Mouse (Mus musculus) forebrain, embryonic 16.5 days (tissue): ENCODE results near the gene Slc51a. TPM values are rescaled to one million over a fixed set of nuclear protein-coding genes. Genes with fewer than 3 reads are reported as not detected.
"Not testable (repeated sequence)": the region's sequence is repeated elsewhere in the genome, so short reads cannot be mapped to it uniquely, and the experiment has no call there.

Experiments
- ATAC-seq: fragments of 200-750 bp; cut with Nextera tagmentation; 2 replicates; pipeline ENCODE4 v1.8.0; 2017; ENCODE audit warnings: mild to moderate bottlenecking, moderate library complexity
- H3K27ac ChIP-seq: fragments of 300-500 bp; sonication (generic); 2 replicates; pipeline ENCODE4 v1.5.1; 2014; ENCODE audit warnings: low read length, control low read depth
- H3K27me3 ChIP-seq: fragments of 300-500 bp; sonication (generic); replicated peaks from 2 replicates; pipeline ENCODE4 v1.6.1; 2014; ENCODE audit warnings: low read length; ENCODE audit not compliant: control insufficient read depth, insufficient read depth
- H3K36me3 ChIP-seq: fragments of 300-500 bp; sonication (generic); 2 replicates; pipeline ENCODE4 v1.6.1; 2014; ENCODE audit not compliant: control insufficient read depth, insufficient read depth
- H3K4me1 ChIP-seq: fragments of 300-500 bp; sonication (generic); replicated peaks from 2 replicates; pipeline ENCODE4 v1.6.1; 2014; ENCODE audit warnings: low read length; ENCODE audit not compliant: control insufficient read depth, insufficient read depth
- H3K4me2 ChIP-seq: fragments of 300-500 bp; sonication (generic); 2 replicates; pipeline ENCODE4 v1.6.1; 2014; ENCODE audit warnings: mild to moderate bottlenecking, low read length, control low read depth
- H3K4me3 ChIP-seq: fragments of 300-500 bp; sonication (generic); replicated peaks from 2 replicates; pipeline ENCODE4 v1.5.1; 2014; ENCODE audit warnings: mild to moderate bottlenecking, low read length, control low read depth
- H3K9ac ChIP-seq: fragments of 300-500 bp; sonication (generic); replicated peaks from 2 replicates; pipeline ENCODE4 v1.6.1; 2014; ENCODE audit warnings: low read depth, low read length, control low read depth
- H3K9me3 ChIP-seq: fragments of 300-500 bp; sonication (generic); 2 replicates; pipeline ENCODE4 v1.6.1; 2016; ENCODE audit warnings: low read length; ENCODE audit not compliant: control insufficient read depth
- WGBS: fragments of 180-500 bp; shearing (Covaris S2); extraction: QIAGEN DNeasy Blood & Tissue Kit; methylation state at CpG from one replicate; pipeline ENCODE4 v1.1.7; 2014; 5-methylcytosine and 5-hydroxymethylcytosine counted together
- polyA plus RNA-seq: library from polyadenylated mRNA; unstranded; fragments of >200 nt; fragmentation: Nextera tagmentation; extraction: Ambion mirVana; gene quantifications from 2 replicates; pipeline ENCODE4 v1.2.1, GENCODE M21; 2015

The Slc51a gene
- polyA plus RNA-seq, 1 experiment from 2014 or later = 0.09 TPM

GRCm38 (mm10) chr16:32502621-32503335, 15.1 kb upstream of the Slc51a start:
- no peak overlapping the region for H3K4me2 ChIP-seq
- WGBS = 92% methylated on average over 12 of the region's 12 CpGs
- no peaks in the 10 kb centered on the region; the same call in 1 of the 2 replicates for H3K27me3 ChIP-seq
- peaks cover 6% of the 10 kb centered on the region for H3K4me1 ChIP-seq
- ATAC-seq = no peak
- no peaks in the 10 kb centered on the region for H3K9me3 ChIP-seq
- H3K36me3 ChIP-seq = no peaks in the 10 kb centered on the region
- no peak overlapping the region for H3K27ac ChIP-seq
- no peak overlapping the region for H3K9ac ChIP-seq
- no peak overlapping the region for H3K4me3 ChIP-seq

GRCm38 (mm10) chr16:32501459-32501858, 13.8 kb upstream of the Slc51a start:
- Histone ChIP-seq H3K9ac (no peak overlapping the region), H3K27ac (no peak overlapping the region), H3K36me3 (no peaks in the 10 kb centered on the region), H3K4me1 (peaks cover 6% of the 10 kb centered on the region), H3K4me2 (no peak overlapping the region), H3K4me3 (no peak overlapping the region), H3K27me3 (no peaks in the 10 kb centered on the region; the same call in 1 of the 2 replicates), H3K9me3 (no peaks in the 10 kb centered on the region)
- ATAC-seq = no peak
- WGBS = 53% methylated on average over 7 of the region's 7 CpGs

- no peaks in the 10 kb centered on the region for H3K9me3 ChIP-seq
- peak; percentile 95 for ATAC-seq
- 8% methylated on average over 22 of the region's 22 CpGs for WGBS
Measured at GRCm38 (mm10) chr16:32499430-32500037, 11.9 kb upstream of the Slc51a start.

GRCm38 (mm10) chr16:32498996-32499395, 11.3 kb upstream of the Slc51a start:
- no peak for ATAC-seq
- Histone ChIP-seq H3K4me1 (peaks cover 6% of the 10 kb centered on the region), H3K9ac (no peak overlapping the region; the same call in 1 of the 2 replicates), H3K27ac (no peak overlapping the region), H3K4me2 (no peak overlapping the region; the same call in 1 of the 2 replicates), H3K9me3 (no peaks in the 10 kb centered on the region), H3K36me3 (no peaks in the 10 kb centered on the region), H3K4me3 (no peak overlapping the region), H3K27me3 (no peaks in the 10 kb centered on the region; the same call in 1 of the 2 replicates)
- 74% methylated on average over 13 of the region's 13 CpGs for WGBS

More at GRCm38 (mm10) chr16:32499430-32500037, 11.9 kb upstream of the Slc51a start:
- peak overlapping the region; percentile 63 for H3K9ac ChIP-seq
- no peaks in the 10 kb centered on the region for H3K36me3 ChIP-seq
- H3K27me3 ChIP-seq = no peaks in the 10 kb centered on the region; the same call in 1 of the 2 replicates
- H3K27ac ChIP-seq = peak overlapping the region; percentile 16; the same call in 1 of the 2 replicates
- H3K4me1 ChIP-seq = peaks cover 6% of the 10 kb centered on the region
- peak overlapping the region; percentile 37 for H3K4me3 ChIP-seq
- H3K4me2 ChIP-seq = peak overlapping the region; percentile 54

- Histone ChIP-seq H3K27me3 (no peaks in the 10 kb centered on the region; the same call in 1 of the 2 replicates), H3K4me2 (no peak within 1 kb of the TSS), H3K4me1 (peaks cover 6% of the 10 kb centered on the region), H3K9me3 (no peaks in the 10 kb centered on the region), H3K36me3 (no peaks in the 10 kb centered on the region), H3K9ac (no peak within 1 kb of the TSS), H3K4me3 (no peak within 1 kb of the TSS), H3K27ac (no peak within 1 kb of the TSS)
- no peak for ATAC-seq
- WGBS = 78% methylated on average over 3 of the region's 3 CpGs
Measured at GRCm38 (mm10) chr16:32495965-32496364, 8.3 kb upstream of the Slc51a start, which contains the start of gene Zdhhc19. TSS of gene Zdhhc19 (plus strand) at chr16:32496265.

- not testable (repeated sequence) for H3K4me1 ChIP-seq, ATAC-seq, H3K4me2 ChIP-seq, H3K4me3 ChIP-seq, H3K36me3 ChIP-seq, H3K27ac ChIP-seq, H3K27me3 ChIP-seq, H3K9ac ChIP-seq, H3K9me3 ChIP-seq
- 73% methylated on average over 6 of the region's 6 CpGs for WGBS
Measured at GRCm38 (mm10) chr16:32494371-32494770, 6.7 kb upstream of the Slc51a start.

- ATAC-seq = no peak
- Histone ChIP-seq H3K4me3 (no peak overlapping the region), H3K4me2 (no peak overlapping the region), H3K9ac (no peak overlapping the region), H3K9me3 (no peaks in the 10 kb centered on the region), H3K27ac (no peak overlapping the region), H3K36me3 (no peaks in the 10 kb centered on the region), H3K27me3 (no peaks in the 10 kb centered on the region), H3K4me1 (no peaks in the 10 kb centered on the region)
- WGBS = 92% methylated on average over 3 of the region's 3 CpGs
Measured at GRCm38 (mm10) chr16:32488939-32489338, 1.3 kb upstream of the Slc51a start.

- Histone ChIP-seq H3K4me2 (no peak overlapping the region), H3K9ac (no peak overlapping the region), H3K4me3 (no peak overlapping the region), H3K9me3 (no peaks in the 10 kb centered on the region), H3K4me1 (no peaks in the 10 kb centered on the region), H3K27ac (no peak overlapping the region), H3K36me3 (no peaks in the 10 kb centered on the region), H3K27me3 (no peaks in the 10 kb centered on the region)
- ATAC-seq = no peak
- WGBS = 83% methylated on average over 6 of the region's 6 CpGs
Measured at GRCm38 (mm10) chr16:32486046-32486445, 1.6 kb downstream of the Slc51a start.

- no peaks in the 10 kb centered on the region for H3K4me1 ChIP-seq
- H3K4me2 ChIP-seq = no peak overlapping the region
- no peaks in the 10 kb centered on the region for H3K27me3 ChIP-seq
- H3K9me3 ChIP-seq = no peaks in the 10 kb centered on the region
- no peak overlapping the region for H3K27ac ChIP-seq
- WGBS = 79% methylated on average over 2 of the region's 2 CpGs
- no peak overlapping the region for H3K4me3 ChIP-seq
- no peak for ATAC-seq
- no peaks in the 10 kb centered on the region for H3K36me3 ChIP-seq
- no peak overlapping the region for H3K9ac ChIP-seq
Measured at GRCm38 (mm10) chr16:32485209-32485608, 2.5 kb downstream of the Slc51a start.
